Mouse (Mus musculus) G1E (cell line): ENCODE results near the gene Ing1.

Experiments used
- CTCF ChIP-seq: IDR thresholded peaks from 2 replicates; pipeline ENCODE4 v1.5.1; 2012; ENCODE audit warnings: low read depth, low read length, inconsistent platforms, mixed read lengths
- POLR2AphosphoS5 ChIP-seq: IDR thresholded peaks from 2 replicates; pipeline ENCODE4 v1.6.1; 2012; ENCODE audit warnings: low read depth, low read length, inconsistent platforms; ENCODE audit not compliant: insufficient replicate concordance

DNA sequence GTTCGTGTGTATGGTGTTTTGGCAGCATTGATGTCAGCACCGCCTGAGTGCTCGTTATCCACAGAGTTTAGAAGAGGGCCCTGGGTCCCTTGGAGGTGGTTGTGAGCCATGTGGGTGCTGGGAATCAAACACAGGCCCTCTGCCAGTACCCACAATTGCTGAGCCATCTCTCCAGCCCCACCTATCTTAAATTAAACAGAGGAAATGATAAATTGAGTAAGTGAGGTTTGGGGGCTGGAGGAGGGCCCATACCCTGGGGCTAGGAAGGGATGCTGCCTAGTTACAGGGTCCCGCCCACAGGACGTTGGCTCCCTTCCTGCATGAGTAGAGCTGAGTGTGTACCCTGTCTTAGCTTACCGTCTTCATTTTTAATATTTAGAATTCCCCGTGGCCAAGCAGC is 9.3 kb downstream of the Ing1 start:
- TF ChIP-seq POLR2AphosphoS5 (no peak), CTCF (no peak)
